Mouse (Mus musculus) G1E-ER4 (cell line): ENCODE results near the gene Acot7. TPM values are rescaled to one million over a fixed set of nuclear protein-coding genes. Genes with fewer than 3 reads are reported as not detected.

ENCODE experiments used
- GATA1 ChIP-seq: IDR thresholded peaks from one replicate; pipeline ENCODE4 v1.8.0; 2012; ENCODE audit warnings: low read length, inconsistent platforms
- polyA plus RNA-seq: library from polyadenylated mRNA; stranded (reverse); fragments of >175 nt; gene quantifications from 2 replicates; pipeline ENCODE4 v1.2.3, GENCODE M21; 2012

Acot7 gene
- polyA plus RNA-seq, 1 experiment = 28.6 TPM

DNA sequence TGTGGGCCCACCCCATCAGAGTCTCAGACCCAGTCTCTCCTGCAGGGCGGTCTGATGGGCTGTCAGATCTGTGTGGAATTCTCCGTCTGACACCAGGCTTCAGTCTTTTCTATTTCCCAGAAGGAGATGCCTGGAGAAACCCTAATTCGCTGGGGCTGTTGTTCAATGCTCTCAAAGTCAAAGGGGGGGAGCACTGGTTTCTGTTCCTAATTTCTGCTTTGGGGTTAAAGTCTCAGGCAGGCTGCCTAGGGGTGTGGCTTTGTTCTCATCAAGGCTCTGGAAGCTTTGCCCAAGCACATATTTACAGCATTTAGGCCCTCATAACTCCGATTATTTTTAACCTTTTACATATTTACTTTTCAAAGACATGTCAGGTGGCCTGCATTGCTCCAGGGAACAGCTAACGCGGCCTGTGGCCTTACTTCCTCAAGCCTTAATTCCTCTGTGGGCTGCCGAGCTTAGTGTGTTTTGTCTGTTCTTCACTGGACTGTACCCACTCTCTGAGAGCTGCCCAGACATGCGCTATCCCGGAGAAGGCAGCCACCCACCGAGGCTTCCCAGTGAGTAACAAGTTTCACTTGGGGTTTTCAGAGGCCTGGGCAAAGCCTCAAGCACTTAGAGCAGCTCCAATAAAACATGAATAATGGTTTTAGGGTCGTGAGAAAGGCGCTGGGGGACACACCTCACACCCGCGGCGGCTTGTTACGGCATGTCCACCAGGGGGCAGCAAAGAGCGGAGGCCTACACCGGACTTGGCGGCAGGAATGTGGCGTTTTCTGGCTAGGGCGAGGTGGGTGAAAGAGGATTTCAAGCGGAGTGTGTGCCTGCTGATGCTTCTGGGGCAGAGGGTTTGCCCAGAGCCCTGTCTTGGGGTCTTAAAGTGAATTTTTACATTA is 12.7 kb upstream of the Acot7 start:
- no peak for TF ChIP-seq GATA1

DNA sequence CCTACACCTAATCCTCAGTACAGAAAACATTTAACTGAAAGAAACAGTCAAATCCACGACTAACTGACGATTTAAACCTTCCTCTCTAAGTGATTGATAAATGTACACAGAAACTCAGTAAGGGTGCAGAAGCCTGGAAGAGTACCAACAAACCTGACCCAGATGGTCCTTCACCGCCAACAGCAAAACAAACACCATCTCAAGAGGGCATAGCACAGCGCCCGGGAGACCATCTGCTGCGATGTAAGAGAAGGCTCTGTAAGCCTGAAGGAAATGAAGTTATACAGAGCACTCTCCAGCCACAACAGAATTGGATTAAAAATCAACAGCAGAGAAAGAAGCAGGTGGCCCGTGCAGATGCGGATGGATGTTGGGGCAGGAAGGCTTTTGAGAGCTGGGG is 9.9 kb upstream of the Acot7 start:
- TF ChIP-seq GATA1 = no peak

DNA sequence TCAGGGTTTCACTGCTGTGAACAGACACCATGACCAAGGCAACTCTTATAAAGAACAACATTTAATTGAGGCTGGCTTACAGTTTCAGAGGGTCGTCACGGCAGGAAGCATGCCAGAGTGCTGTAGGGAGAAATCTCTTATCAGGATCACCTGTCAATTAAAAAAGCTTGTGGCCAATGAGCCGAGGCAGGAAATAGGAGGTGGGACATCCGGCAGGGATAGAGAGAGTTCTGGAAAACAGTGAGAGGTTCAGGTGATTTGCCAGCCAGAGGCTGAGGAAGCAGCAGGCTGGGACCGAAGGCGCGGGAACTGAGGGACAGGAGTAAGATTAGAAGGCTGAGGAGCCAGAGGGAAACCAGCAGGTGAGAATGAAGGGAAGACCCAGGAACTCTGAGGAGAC is 8.8 kb upstream of the Acot7 start:
- TF ChIP-seq GATA1 = no peak

DNA sequence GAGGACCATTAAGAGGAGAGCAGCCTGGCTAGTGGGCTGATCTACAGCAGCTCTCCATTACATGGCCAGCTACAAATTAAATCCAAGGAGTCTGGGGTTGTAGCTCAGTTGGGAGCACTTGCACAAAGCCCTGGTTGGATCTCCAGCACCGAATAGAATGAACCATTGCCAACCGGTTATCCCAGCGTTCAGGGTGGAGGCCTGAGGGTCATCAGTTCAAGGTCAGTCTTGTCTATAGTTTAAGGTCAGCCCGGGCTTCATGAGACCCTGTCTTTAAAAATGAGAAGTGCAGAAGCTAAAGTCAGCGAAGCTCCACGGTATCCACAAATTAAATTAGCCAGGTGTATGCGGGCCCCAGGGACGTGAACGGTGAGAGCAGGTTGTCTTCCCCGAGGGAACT is 7.6 kb upstream of the Acot7 start:
- TF ChIP-seq GATA1 = no peak

DNA sequence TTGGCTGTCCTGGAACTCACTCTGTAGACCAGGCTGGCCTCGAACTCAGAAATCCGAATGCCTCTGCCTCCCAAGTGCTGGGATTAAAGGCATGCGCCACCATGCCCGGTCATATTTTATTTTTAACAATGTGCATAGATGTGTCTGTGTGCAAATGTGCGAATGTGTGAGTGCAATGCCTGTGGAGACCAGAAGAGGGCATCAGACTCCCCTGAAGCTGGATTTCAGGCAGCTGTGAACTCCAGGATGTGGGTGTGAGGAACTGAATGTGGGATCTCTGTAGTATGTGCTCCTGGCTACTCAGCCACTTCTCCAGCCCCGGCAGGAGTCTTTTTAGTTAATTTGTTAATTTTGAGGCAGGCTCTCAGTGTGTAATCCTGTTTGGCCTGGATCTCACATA is 6.4 kb upstream of the Acot7 start:
- TF ChIP-seq GATA1 = no peak

DNA sequence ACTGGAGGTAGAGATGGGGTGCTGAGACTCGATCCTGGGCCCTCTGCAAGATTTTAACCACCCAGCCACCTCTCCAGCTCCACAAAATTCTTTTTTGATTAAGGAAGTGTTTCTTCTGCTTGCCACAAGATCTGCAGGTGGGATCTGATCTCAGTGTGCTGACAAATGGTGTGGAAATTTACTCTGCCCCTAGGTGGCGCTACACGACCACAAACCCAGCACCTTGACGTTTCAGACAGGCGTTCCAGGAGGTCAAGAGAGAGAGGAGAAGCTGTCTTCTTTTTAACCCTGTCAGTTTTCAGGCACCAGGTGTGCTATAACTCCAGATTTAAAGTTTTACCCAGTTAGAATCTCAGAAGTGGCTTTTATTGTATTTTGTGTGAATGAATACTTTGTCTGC is 4.9 kb upstream of the Acot7 start:
- no peak for TF ChIP-seq GATA1

DNA sequence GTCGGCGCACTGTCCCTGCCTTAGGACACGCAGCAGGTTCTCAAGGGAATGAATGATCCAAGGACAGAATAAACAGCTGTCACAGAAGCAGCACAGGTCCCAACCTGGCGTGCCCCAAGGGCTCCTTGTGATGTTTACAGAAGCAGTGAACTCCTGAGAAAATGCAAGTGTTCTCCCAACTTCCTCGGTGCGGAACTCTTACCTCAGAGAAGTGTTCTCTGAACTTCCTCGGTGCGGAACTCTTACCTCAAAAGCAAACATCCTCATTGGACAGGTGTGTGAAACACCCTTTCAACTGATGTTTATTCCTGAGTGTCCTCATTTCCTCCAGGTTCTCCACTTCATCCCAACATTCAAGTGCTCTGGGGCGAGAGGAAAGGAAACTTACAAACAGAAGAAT is 4.0 kb upstream of the Acot7 start:
- TF ChIP-seq GATA1 = no peak

DNA sequence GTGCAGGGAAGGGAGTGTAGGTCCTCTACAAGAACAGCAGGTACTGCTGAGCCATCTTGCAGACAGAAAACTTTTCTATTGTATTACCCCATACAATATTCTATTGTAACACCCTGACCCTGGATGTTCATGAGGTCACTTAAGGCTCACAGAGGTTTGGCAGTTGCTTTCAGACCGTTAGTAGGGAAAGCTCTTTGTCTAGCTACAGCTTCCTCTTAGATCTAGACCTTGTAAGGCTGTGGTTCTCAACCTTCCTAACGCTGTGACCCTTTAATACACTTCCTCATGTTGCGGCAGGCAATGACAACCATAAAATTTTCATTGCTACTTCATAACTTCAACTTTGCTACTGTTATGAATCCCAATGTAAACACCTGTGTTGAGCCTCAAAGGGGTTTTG is 1.3 kb upstream of the Acot7 start:
- TF ChIP-seq GATA1 = no peak

DNA sequence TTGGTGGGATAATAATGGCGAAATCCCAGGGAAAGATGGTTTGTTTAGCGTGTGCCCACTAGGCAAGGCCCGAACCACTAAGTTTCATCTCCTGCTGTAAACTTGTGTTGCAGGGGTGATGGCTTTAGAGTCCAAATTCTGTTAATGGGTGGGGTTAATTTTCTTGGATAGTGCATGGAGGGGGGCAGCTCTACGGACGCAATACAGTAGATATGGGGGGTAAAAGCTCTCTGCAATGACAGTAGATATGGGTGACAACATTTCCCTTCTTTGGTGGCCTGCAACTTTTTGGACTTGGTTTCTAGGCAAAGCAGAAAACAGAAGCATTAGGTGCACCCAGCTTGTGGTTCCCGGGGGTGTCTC is 779 bp upstream of the Acot7 start:
- no peak for TF ChIP-seq GATA1

DNA sequence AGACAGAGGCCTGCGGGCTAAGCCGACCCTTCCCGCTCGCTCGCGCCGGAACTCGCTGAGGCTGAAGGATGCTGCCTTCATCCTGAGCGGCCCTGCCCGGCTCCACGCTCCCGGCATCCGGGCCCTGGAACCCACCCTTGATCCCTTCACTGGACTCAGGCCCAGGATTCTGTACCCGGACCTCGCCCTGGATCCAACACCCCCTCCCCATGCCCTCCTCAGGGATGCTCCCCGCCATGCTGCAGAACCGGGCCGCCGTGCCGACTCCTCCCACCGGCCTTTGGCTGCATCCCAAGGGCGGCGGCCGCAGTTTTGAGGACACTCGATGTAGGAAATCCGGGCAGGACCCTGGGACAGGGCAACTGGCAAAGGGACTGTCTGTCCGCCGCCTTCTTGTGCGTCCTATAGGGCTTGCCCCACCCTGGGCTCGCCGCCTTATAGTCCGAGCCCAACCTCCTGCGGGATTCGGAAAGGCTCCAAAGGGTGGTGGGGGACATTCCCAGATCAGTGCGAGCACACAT is 470 bp downstream of the Acot7 start:
- no peak for TF ChIP-seq GATA1

DNA sequence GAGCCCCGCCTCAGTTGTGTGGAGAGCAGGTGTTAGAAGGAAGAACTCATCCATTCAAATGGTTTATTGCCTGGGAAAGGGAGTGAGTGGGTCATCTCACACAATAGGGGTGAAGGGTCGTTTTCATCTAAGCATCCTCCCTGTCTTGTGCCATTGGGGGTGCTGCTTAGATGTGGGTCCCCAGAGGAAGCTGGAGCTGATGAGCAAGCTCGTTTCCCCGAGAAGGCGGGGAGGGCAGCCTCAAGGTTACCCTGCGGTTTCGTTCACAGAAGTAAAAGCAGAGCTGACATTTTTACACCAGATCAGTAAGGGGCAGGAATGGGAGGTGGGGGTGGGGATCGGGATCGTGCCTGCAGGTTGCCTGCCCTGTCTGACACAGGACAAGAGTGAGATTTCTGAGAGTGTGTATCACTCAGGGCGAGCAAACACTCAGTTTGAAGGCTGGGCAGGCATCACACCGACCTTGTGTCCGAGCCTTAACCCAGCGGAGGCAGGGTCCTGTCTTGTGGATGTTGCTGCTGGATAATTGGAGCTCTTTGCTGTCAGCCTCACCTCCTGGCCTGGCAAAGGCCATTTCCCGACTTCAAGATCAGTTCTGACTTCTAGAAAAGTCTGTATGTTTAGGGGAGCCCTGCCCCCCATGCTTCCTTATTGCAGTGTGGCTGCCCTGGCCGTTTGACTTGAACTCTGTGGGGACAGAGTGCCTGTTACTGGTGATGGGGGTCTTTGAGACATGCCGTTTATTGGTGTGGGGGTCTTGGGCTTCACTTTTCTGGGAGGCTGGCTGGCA is 1.2 kb downstream of the Acot7 start:
- no peak for TF ChIP-seq GATA1

DNA sequence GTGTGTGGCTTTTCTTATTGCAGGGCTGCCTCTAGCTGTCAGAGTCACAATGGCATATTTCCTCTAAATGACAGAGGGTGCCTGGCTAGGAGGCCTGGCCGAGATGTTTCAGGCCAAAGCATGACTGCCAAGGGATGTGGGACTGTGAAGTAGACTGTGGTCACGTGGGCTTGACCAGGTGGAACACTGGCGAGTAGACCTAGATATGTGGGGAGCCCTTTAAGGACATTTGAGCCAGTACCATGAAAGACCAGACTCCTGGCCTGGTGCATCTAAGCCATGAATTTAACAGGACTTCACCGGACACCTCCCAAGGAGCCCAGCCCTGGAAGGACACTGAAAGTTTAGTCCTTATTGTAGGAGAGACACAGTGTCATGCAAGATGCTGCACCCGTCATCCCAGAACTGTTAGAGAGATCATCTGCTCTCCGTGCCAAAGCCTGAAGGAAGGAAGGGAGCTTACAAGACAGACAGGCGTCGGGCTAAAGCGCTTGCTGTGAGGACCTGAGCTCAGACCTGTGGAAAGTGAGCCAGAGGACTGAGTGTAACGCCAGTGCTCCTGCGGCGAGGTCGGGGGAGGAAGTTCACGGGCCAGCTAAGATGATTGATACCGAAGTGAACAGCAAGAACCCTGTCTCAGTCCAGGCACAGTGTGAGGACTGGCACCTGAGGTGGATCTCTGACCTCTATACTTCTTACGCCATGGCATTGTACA is 2.2 kb downstream of the Acot7 start:
- TF ChIP-seq GATA1 = no peak

DNA sequence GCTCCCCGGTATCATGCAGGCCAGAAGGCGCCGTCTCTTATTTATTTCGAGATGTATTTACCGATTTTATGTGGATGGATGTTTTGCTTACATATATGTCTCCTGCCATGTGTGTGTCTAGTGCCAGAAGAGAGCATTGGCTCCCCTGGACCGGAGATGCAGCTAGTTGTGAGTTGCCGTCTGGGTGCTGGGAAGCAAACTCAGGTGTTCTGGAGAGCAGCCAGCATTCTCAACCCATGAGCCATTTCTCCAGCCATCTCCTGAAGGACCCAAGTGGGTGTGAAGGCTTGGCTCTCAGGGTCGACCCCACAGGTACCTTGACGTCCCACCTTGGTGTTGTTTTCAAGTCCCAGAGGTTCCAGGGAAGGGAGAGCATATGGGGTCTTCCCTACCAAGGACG is 4.3 kb downstream of the Acot7 start:
- no peak for TF ChIP-seq GATA1

DNA sequence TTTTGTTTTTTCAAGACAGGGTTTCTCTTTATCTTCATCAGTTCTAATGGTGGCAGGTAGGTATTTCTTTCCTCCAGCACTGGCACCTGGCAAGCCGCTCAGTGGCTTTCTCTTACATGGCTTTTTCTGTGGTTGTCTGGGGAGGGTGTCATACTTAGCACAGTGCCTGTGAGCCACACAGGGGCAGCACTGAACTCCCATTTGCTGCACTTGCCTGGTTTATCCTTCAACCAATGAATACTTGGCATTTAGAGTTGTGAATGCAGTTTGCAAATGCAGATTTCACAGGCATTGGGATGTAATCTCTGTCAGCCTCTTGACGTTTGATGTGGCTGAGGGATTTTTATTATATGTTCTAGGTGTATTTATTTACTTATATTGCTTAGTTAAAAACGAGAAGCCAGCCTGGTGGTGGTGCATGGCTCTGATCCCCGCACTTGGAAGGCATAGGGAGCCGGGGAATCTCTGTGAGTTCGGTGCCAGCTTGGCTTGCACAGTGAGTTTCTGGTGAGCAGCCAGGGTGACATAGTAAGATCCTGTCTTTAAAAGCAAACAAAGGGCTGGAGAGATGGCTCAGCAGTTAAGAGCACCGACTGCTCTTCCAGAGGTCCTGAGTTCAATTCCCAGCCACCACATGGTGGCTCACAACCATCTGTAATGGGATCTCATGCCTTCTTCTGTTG is 6.6 kb downstream of the Acot7 start:
- no peak for TF ChIP-seq GATA1

DNA sequence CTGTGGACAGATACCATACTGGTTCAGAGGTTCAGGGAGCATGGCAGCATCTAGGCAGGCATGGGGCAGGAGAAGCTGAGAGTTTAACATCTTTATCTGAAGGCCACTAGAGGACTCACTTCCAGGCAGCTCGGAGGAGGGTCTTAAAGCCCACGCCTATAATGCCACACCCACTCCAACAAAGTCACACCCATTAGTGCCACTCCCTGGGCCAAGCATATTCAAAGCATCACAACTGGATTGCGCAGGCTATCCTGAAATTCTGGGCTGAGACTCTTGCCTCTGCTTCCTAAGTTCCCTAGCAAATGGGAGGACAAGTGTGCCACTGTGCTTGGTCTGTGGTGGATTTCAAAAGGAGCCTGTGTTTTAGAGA is 7.2 kb downstream of the Acot7 start:
- TF ChIP-seq GATA1 = no peak

DNA sequence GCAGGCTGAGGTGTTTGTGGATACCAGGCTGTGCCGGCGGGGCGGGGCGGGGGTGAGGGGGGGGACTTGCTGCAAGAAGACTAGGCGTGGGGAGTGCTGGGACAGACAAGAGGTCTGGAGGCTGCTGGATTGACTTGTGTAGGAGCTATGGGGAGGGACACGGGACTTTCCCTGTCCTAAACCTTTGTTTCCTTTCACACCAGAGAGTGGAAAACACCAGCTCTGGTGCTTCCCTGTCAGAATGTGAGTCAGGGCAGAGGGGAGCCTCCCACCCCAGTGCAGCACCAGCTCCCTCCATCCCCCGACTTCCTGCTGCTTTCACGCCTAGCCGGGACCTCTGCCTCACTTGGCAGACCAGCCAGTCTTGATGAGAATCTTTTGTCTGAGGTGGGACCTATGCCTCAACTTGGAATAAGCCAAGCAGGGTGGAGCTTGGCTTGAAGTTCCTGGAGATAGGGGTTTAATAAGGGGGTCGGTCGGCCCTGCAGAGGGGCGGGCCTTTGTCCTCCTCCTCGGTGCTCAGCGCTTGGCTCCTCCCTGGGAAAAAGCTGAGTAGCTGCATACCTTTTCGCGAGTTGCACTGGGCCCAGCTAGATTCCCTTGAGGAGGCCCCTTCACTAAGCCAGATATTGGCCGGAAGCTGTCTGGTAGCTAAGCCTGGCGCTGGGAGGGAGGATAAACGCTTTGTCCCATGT is 7.7 kb downstream of the Acot7 start:
- TF ChIP-seq GATA1 = no peak
